Mouse (Mus musculus) bone marrow macrophage, adult 2 months (primary cell): Measurements from ENCODE around the gene 1700019A02Rik.

Source experiments
- CTCF ChIP-seq: IDR thresholded peaks from 2 replicates; pipeline ENCODE4 v1.5.1; 2012; ENCODE audit warnings: low read depth, mild to moderate bottlenecking, low read length, moderate library complexity
- POLR2A ChIP-seq: IDR thresholded peaks from 2 replicates; pipeline ENCODE4 v1.6.1; 2012; ENCODE audit warnings: mild to moderate bottlenecking, low read depth, low read length, borderline replicate concordance

- TF ChIP-seq POLR2A (no peak), CTCF (no peak)
Measured at GRCm38 (mm10) chr1:53191234-53191633, 3.8 kb upstream of the 1700019A02Rik start.
